Mouse (Mus musculus) frontal cortex, postnatal 36 days (tissue): ENCODE results near the gene Nmnat3.
A peak's percentile ranks its signal among the peaks of the same experiment; 100 is the strongest.

Experiments used
- DNase-seq, 2 experiments: peaks; one replicate each; pipeline ENCODE4 v3.0.0; 2022; ENCODE audit warnings: low spot score in 2 of 2

Nmnat3 gene

GRCm38 (mm10) chr9:98354919-98355318 is 67.7 kb downstream of the Nmnat3 start:
- no peak for DNase-seq

- no peak for DNase-seq
Measured at GRCm38 (mm10) chr9:98361047-98361446, 73.8 kb downstream of the Nmnat3 start.

GRCm38 (mm10) chr9:98366075-98366474 is 78.8 kb downstream of the Nmnat3 start:
- no peak for DNase-seq

GRCm38 (mm10) chr9:98367333-98367962 is 80.2 kb downstream of the Nmnat3 start:
- DNase-seq = peak; percentile 35 to 40

- DNase-seq = no peak
Measured at GRCm38 (mm10) chr9:98369707-98370106, 82.5 kb downstream of the Nmnat3 start.

- no peak for DNase-seq
Measured at GRCm38 (mm10) chr9:98373358-98373757, 86.1 kb downstream of the Nmnat3 start.

GRCm38 (mm10) chr9:98374897-98375296 is 87.7 kb downstream of the Nmnat3 start:
- peak; percentile 31 to 57 for DNase-seq

GRCm38 (mm10) chr9:98375329-98376170 is 88.3 kb downstream of the Nmnat3 start:
- DNase-seq = no peak

- DNase-seq = no peak
Measured at GRCm38 (mm10) chr9:98379736-98380135, 92.5 kb downstream of the Nmnat3 start.

GRCm38 (mm10) chr9:98380593-98380992 is 93.4 kb downstream of the Nmnat3 start:
- no peak for DNase-seq

GRCm38 (mm10) chr9:98387741-98388632 is 100.8 kb downstream of the Nmnat3 start:
- DNase-seq = peak in 1 of 2 experiments; percentile 42

GRCm38 (mm10) chr9:98388633-98388965 is 101.4 kb downstream of the Nmnat3 start:
- peak in 1 of 2 experiments; percentile 79 for DNase-seq

- DNase-seq = no peak
Measured at GRCm38 (mm10) chr9:98393496-98393895, 106.3 kb downstream of the Nmnat3 start.

GRCm38 (mm10) chr9:98397211-98397610 is 110.0 kb downstream of the Nmnat3 start:
- no peak for DNase-seq

GRCm38 (mm10) chr9:98397866-98398265 is 110.6 kb downstream of the Nmnat3 start:
- DNase-seq = no peak

- DNase-seq = peak; percentile 71 to 87
Measured at GRCm38 (mm10) chr9:98400185-98400894, 113.1 kb downstream of the Nmnat3 start.

GRCm38 (mm10) chr9:98401611-98402010 is 114.4 kb downstream of the Nmnat3 start:
- peak in 1 of 2 experiments; percentile 24 for DNase-seq

- DNase-seq = no peak
Measured at GRCm38 (mm10) chr9:98407771-98408170, 120.5 kb downstream of the Nmnat3 start.

- peak; percentile 71 to 81 for DNase-seq
Measured at GRCm38 (mm10) chr9:98409137-98409536, 121.9 kb downstream of the Nmnat3 start.

- no peak for DNase-seq
Measured at GRCm38 (mm10) chr9:98415427-98415826, 128.2 kb downstream of the Nmnat3 start.

- DNase-seq = no peak
Measured at GRCm38 (mm10) chr9:98417919-98418318, 130.7 kb downstream of the Nmnat3 start.
